Mouse (Mus musculus): ENCODE results near the gene Thap12.

The Thap12 gene

GRCm38 (mm10) chr7:98725686-98726195, 22.8 kb downstream of the Thap12 start:
- TF ChIP-seq GATA4 (IDR thresholded peaks at IDR 0.05; ENCODE audit: insufficient replicate concordance, low read length) = no peak

DNA sequence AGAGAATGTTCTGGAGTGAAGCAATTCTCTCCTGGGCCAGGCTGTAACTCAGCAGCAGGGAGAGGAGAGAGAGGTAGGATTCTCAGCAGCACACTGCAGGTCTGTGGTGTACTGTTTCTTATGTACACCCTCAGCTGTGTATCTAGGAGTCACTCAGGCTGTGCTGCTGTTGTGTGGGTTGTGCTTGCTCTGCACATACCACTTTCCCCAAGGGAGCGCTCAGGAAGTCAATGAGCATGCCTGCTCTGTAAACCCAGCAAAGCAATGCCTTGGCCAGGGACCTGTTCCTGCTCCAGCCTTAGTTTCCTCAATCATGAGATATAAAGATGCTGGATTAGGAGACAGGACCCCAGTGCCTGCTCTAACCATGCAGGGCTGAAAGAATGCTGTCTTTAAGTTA, 25.1 kb downstream of the Thap12 start:
- TF ChIP-seq GATA4 (IDR thresholded peaks at IDR 0.05; ENCODE audit: insufficient replicate concordance, low read length) = no peak

DNA sequence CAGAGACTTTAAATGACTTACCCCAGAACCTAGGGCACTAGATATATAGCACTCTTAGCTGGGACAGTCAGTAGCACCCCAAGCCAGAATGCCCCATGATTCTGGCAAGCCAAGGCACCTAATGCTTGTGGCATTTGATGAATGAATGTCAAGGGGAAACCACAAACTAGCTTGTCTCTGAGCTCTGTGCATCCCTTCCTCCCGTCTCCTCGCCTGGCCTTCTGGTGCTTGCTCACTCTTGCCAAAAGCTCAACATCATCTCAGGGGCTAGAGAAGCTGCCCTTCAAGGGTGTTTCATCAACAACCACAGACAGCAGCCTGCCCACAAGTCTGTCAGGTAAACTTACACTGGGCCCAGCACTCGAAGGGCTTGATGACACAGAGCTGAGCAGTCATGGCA, 25.6 kb downstream of the Thap12 start:
- TF ChIP-seq GATA4 (IDR thresholded peaks at IDR 0.05; ENCODE audit: insufficient replicate concordance, low read length) = no peak

- TF ChIP-seq GATA4 (IDR thresholded peaks at IDR 0.05; ENCODE audit: insufficient replicate concordance, low read length) = no peak
These were observed 26.9 kb downstream of the Thap12 start for GRCm38 (mm10) chr7:98729661-98730271.

DNA sequence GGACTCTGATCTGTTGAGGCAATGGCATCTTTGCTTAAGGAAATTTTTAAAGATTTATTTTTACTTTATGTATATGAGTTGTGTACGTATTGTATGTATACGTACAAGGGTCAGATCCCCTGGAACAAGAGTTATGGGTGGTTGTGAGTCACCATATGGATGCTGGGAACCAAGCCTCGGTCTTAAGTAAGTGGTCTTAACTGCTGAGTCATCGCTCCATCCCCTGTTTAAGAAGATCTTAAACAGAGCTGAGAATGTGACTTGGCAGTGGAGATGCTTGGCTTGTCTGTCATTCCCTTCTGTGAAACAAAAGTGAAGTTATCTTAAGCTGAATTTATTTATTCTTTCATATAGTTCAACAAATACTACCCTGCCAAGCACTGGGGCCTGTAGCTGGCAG, 31.1 kb downstream of the Thap12 start:
- no peak for TF ChIP-seq GATA4 (IDR thresholded peaks at IDR 0.05; ENCODE audit: insufficient replicate concordance, low read length)

DNA sequence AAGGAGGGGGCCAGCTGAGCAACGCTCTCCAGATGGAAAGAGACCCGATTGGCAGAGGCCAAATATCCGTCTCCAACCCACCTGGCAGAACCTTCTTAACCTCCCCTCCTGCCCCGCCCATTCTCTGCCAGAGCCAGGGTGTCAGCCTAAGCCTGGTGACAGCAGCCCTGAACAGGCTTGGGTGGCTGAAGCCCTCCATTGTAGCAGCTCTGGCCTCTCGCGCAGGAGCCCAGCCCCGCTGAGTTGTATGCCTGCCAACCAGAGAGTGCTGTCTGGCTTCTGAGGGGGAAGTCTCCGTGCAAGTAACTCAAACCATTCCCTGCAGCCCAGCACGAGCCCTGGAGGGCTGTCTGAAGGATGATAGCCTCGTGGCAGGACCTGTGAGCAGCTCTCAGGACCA, 32.0 kb downstream of the Thap12 start:
- TF ChIP-seq GATA4 (IDR thresholded peaks at IDR 0.05; ENCODE audit: insufficient replicate concordance, low read length) = no peak

DNA sequence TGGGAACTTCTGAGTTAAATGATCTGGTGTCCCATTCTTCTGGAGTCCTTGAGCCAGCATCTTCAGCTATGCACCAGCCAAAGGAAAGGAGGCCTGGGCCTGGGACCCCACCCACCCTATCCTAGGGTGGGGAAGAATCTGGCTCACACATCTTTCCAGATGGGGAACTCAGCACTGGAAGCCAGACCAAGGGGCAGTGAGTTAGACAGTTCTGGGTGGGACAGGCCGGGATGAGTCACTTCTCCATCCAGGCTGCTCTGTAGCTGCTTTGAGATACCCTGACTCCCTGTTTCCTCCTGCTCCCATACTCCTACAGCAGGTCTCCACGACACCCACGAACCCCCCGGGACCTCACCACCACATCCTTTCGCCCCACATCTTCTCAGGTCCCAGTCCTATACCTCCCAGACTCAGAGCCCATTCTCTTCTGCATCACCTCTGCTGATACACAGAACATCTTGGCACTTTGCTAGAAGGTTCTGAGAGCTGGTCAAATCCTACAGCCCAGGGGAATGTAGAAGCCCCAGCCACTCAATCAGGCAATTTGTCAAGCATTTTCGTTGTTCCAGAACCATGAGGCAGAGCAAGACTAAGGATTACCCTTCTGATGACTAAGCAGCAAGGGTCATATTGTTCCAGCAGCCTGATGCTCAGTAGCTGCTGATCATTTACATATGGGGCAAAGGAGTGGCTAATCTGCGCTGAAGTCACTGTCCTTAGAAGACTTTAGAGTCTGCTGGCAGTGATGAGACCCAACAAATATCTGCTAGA, 34.1 kb downstream of the Thap12 start:
- TF ChIP-seq GATA4 (IDR thresholded peaks at IDR 0.05; ENCODE audit: insufficient replicate concordance, low read length) = no peak

- TF ChIP-seq GATA4 (IDR thresholded peaks at IDR 0.05; ENCODE audit: insufficient replicate concordance, low read length) = no peak
These were observed 37.5 kb downstream of the Thap12 start for GRCm38 (mm10) chr7:98740363-98740762.

- TF ChIP-seq GATA4 (IDR thresholded peaks at IDR 0.05; ENCODE audit: insufficient replicate concordance, low read length) = no peak
These were observed 40.4 kb downstream of the Thap12 start for GRCm38 (mm10) chr7:98743312-98743711.

GRCm38 (mm10) chr7:98750404-98750803, 47.5 kb downstream of the Thap12 start:
- no peak for TF ChIP-seq GATA4 (IDR thresholded peaks at IDR 0.05; ENCODE audit: insufficient replicate concordance, low read length)

DNA sequence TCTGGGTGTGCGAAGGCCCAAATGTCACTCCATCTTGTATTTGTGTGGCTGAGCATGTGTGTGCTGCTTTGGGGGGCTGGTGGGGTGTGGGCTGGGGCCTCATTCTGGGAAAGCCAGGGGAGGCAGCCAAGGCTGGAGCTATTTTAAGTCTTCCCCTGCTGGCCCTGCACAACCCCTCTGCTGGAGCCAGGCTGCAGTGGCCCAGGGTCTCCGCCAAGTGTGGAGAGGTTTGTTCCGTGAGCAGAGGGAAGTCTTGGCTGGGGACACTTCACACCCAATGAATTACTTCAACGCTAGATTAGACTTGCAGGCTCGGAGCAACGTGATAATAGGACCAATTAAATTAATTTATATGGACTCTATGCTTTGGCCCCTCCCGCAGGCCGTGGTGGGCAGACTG, 49.8 kb downstream of the Thap12 start:
- no peak for TF ChIP-seq GATA4 (IDR thresholded peaks at IDR 0.05; ENCODE audit: insufficient replicate concordance, low read length)

DNA sequence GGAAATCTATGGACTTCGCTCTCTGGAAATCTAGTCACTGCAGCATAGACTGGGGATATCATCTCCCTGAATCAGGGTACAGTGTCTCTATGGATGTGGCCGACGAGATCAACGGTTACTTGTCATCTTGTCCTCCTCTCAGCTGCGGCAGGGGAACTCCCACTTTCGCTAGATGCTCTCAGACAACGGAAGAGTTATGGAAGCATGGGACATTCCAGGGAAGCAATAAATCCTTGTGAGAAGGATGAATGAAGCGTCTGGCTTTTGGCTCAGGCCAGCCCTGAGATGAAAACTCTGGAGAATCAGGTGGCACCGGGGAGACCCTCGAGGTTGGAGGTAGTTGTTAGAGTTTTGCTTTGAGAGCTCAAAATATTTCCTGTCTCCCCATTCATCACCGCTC, 53.1 kb downstream of the Thap12 start:
- no peak for TF ChIP-seq GATA4 (IDR thresholded peaks at IDR 0.05; ENCODE audit: insufficient replicate concordance, low read length)

GRCm38 (mm10) chr7:98756556-98756955, 53.7 kb downstream of the Thap12 start:
- TF ChIP-seq GATA4 (IDR thresholded peaks at IDR 0.05; ENCODE audit: insufficient replicate concordance, low read length) = no peak

DNA sequence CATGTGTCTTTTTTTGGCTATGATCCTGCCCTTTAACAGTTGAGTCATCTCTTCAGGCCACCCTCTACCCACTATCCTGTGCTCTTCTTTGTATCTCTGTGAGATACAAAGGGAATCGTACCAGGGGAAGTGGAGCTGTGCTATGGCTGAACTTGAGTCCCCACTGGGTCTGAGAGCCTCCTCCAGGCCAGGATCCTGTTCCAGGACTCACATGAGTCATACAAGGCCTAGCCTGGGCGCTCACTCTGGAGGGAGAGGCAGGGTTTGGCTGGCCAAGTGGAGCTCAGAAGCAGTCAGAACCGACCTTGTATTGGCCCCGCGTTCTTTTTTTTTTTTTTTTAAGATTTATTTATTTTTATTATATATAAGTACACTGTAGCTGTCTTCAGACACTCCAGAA, 57.2 kb downstream of the Thap12 start:
- TF ChIP-seq GATA4 (IDR thresholded peaks at IDR 0.05; ENCODE audit: insufficient replicate concordance, low read length) = no peak

DNA sequence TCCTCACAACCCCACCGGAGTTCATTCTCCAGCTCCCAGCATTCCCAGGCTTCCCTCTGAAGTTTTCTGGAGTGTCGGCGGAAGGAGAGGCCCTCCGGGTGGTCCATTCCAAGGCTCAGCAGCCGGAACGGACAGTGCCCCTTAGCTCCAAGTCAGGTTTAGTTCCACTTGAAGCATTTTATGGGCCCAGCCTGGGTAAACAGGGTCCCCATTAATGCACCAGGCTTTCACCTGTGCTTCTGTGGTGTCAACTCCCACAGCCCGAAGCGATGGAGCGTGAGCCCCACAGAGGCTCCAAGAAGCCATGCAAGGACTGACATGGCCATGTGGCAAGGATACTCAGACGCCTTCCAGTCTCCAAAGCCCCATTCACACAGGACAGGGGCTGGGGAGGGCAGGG, 61.0 kb downstream of the Thap12 start:
- TF ChIP-seq GATA4 (IDR thresholded peaks at IDR 0.05; ENCODE audit: insufficient replicate concordance, low read length) = no peak

DNA sequence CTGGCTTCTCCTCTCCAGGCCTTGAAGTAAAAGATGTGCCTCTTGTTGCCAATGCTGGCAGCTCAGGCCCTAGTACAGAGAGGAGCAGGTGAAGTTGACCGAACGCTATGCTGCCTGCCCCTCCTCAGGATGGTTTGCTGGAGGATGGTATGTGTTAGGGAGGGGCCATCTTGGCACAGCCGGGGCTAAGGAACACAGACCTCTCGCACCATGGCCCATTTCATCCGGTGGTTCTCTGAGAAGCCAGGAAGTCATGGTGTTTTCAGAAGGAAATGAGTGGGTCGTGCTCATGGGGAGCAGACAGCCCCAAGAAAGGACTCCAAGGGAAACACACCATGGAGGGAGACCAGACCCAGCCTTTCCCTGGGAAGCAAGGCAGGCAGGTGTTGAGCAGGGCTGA, 64.4 kb downstream of the Thap12 start:
- TF ChIP-seq GATA4 (IDR thresholded peaks at IDR 0.05; ENCODE audit: insufficient replicate concordance, low read length) = no peak
